Mouse (Mus musculus): ENCODE results near the gene Bbx.

Bbx gene

DNA sequence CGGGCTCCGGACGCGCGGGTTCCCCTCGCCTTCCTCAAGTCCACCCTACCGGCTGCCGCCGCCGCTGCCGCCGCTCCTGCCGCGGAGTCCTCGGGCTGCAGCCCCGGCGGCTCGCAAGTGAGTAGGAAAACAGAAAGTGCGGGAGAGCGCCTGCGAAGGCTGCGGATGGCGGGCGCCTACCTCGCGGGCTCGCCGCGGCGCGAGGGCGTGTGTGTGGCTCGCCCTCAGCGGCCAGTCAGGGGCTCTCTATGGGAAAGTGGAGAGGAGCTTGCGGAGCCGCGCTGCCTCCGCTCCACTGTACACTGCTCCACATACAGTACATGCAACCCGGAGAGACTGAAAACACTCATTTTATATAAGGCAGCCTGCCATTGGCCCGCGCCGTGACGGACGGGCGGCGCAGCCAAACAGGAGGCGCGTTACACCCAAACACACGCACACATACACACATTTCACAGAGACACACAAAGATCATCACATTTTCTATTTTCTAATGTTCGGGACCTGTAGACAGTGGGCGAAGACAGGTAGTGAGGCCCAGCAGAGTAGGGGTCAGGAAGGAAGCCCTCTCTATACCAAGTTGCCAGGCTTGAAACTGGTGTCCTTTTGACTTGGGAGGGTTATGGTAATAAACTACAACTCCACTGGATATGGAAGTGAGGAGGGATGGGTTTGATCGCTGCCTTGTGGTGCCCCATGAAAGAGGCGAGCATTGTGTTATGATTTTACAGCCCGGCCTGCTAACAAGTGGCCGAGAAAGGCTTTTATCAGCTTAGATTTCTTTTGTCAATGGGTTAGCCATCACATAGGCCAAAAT is at the start of gene Bbx:
Gene Bbx, minus strand, starts transcription at position 329 of the 817 bp plus-strand sequence.
- peak; percentile 98 to 99 for DNase-seq

DNA sequence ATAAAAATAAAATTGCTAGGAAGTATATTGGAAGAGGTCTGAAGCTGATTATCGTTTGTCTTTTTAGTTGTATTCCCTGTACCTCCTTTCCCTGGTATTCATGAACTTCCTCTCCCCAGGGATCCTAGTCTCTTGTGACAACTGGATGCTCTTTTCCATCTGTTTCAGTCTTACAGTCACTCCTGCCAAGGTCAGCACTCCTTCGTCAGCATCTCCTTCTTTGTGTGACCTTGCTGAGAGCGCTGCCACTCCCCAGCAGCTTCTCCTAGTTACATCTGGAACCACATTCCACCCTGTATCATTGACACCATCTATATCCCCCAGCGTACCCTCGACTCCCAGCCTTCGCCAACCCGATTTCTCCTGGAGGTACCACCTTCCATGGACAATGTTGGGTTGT is 49.7 kb upstream of the Bbx start:
- DNase-seq, result no peak

DNA sequence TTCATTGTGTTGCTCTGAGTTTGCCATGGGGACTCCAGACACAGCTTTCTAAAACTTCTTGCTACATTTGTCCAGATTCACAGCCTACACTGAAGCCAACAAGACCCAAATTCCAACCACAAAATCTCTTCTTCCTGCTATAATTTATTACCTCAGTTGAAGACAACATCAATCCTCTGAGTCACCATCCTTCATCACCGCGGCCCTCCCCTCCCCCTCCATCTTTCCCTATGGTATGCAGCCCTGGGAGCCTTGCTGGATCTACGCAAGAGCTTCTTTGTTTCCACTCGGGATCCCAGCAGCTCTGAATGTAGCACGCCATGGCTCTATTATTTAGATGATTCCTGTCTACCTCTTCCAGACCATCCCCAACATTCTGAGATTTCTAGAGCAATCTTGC is 49.2 kb upstream of the Bbx start:
- DNase-seq, result no peak

DNA sequence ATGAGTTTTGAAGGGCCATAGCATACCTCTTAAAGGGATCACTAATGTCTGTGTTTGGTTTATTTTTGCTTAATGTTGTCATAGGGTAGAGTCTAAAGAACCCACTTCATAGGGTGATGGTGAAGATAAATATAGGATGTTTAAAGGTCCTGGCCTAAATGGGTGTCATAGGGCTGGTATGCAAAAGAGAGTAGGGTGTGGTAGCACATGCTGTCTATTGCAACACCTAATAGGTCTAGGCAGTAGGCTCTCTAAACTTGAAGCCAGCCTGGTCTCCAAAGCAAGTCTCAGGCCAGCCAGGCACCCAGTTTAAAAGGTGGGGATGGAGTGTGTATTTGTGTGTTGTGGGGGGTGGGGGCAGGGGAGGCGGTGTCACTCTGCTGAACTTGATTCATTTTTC is 46.5 kb upstream of the Bbx start:
- no peak for DNase-seq

DNA sequence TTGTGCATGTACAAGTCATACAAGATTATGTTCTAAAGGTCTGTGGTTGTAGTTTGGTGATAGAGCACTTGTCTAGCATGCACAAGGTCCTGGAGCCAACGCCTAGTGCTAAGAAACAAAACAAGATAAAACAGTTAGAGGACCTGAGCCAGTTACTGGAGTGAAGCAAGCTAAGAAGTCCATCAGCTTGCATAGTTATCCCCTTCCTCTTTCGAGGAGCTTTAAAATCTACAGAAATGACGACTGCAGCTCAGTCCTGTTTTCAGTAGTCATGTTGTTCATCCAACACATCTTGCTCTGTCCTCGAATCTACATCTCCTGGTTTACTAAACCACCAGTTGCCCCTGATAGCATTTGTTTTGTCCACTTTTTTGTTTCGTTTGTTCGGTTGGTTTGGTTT is 45.4 kb upstream of the Bbx start:
- no peak for DNase-seq

DNA sequence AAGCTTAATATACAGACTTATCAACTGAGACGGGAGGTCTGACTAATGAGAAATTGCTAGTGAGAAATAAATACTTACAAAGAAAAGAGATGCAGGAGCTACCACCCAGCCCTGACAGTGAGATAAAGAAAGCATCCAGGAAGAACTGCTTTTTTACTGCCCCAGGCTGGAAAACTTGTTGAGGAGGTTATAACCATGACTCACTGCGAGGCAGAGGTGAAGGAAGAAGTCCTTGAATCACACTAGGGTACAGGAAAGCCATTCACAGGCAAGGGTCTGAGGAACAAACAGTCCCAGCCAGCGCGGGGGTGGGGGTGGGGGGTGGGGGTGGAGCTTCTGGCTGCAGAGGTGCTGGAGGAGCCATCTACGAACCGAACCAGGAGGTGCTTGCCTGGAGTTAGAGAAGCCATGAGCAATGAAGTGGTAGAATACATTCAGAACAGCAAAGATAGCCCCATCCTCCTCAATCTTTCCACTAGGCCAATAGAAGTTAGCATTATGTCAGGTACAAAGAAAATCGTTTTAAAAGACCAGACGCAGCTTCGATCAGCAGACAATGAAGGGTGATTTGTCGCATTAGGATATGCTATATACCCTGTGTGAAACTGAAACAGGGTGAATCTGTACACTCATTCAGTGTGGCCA is 30.2 kb upstream of the Bbx start:
- DNase-seq, result no peak

DNA sequence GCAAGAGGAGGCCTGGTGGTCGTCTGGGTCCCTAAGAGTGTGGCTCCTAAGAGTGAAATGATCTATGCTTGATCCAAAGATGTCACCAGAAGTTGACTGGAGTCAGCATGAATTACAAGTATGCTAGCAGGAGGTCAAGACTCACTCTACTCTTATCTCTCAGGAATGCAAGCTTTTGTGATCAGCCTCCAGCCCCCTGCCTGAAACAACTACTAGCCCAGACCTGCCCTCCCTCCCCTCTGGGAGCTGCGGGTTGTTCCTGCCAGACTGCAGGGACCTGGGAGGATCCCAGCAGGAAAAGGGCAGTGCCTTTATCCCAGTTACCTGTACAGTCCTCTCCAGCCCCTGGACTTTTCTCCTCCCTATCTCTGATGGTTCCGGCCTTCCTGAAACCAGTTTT is 27.0 kb upstream of the Bbx start:
- DNase-seq, result no peak

DNA sequence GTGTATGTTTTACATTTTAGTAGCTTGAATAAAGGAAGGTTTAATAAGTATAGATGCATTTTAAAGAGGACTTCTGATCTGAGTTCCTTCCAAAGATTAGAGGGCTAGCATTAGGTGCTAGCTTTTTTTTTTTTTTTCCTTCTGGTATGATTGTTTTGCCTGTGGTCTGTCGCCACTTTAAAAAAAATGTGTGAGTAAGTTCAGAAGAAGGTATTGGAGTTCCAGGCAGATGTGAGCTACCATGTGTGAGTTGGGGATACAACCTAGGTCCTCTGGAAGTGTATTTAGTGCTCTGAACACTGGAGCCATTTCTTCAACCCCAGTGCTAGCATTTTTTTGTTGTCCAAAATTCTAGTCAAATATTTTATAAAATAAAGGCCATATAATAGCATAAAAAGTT is 23.9 kb upstream of the Bbx start:
- DNase-seq, result no peak

DNA sequence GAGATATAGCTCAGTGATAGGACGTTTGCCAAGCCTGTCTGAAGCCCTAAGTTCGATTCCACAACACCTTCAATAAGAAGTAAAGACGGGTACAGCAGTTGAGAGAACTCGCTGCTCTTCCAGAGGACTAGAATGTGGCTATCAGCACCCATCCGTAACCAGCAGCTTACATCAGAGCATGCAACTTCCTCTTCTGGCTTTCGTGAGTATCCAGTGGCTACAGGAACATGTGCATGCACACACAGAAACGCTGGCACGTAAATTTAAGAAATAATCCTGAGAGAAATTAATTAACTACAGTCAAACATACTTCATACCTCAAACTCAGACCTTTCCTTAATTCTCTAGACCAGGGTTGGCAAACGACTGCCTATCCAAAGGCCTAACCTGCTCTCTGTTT is 16.9 kb upstream of the Bbx start:
- DNase-seq, result no peak

DNA sequence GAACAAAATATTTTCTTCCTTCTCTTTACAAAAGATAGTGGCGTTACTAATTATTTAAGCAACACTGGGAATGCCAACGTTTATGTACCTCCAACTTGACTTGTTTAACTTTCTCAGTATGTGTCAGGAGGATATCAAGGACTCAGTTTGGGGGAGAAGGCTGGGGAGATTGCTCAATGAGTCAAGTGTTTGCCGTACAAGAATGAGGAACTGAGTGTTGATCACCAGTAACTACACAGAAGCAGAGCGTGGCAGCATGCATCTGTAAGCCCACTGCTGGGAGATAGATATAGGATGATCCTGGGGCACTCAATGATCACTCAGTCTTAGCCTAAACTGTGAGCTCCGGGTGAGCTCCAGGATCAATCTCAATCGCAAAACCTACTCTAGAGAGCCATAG is 12.8 kb upstream of the Bbx start:
- no peak for DNase-seq

DNA sequence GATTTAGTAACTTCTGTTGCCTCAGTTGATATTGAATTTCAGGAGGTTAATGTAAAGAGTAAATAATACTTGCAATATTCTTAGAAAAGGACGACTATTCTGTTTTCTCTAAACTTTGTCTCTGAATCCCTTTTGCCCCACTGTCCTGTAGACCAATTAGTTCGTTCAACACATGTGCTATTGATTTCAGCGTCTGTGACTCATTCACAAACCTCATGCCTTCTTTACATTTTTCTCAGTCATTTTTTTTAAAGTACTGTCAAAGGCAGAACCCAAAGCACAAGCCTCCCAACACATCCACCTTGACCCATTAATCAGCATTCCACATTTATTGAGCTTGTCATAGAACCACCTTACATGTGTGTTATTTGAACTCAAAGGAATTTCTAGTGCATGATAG is 6.6 kb upstream of the Bbx start:
- DNase-seq, result no peak

DNA sequence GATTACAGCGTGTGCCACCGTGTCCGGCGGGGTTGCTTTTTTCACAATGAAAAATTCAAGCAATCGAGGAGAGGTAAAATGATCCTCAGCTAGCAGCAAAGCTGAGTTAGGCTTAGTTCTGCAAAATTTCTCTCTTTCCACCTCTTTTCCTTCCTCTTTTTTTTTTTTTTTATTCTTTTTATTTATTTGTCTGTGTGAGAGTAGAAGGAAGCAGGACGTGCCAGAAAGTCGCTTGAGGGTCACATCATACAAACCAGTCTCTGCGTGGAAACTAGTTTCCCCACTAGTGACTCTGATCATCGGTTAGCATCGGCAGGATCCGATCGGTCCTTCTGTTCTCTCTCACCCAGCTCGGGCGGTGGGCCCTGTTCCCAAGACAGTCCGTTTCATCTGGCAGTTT is 5.6 kb upstream of the Bbx start:
- no peak for DNase-seq

DNA sequence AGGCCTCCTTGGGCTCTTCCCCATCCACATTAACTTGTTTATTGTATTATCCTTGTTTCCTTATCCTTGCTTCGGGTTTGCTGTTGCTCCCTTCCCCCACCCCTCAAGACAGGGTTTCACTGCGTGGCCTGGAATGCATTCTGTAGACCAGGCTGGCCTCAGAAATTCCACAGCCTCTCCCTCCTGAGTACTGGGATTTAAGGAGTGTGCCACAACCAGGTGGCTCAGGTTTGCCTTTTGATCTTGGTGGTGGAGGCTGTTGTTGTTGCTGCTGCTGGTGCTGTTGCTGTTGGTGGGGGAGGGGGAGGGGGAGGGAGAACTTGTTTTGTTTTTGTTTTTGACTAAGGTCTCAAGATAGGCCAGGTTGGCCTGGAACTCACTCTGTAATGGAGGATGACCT is 5.1 kb upstream of the Bbx start:
- DNase-seq, result no peak

DNA sequence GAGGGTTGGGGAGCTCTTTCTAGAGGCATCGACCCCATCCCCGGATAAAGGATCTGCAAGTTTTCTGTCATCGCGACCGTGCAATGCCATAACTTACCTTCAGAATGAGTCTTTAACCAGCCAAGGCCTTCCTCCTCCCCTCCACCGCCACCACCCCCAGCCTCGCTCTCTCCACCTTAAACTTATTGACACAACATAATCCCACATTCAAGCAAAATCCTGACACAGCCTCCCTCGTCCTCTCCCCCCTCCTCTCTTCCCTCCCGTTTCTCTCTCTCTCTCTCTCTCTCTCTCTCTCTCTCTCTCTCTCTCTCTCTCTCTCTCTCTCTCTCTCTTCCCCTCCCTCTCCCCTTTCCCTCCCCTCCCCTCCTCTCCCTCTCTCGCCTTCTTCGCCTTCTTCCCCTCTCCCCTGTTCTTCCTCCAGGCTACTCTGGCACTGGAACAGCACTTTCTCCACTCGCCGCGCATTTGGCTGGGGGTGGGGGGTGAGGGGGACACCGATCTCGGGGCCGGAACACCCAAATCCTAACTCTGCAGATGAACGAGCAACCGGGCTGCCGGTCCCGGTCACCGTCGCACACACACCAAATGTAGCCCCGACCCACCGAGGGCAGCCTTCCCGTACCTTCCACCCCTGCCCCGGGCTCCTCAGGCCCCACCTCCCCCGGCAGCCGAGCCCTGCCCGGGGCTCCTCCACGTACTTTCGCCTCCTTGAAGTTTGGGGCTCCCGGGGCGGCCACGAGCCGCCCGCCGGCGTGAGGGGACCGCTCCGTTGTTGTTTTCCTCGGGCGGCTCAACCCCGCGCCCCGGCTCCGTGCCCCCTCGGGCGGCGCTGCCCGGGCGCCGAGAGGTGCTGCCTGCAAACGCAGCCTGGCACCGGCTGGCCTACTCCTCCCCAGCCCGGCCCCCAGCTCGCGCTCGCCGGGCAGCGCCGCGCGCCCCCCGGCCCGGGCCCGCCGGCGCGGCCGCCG is 894 bp downstream of the Bbx start:
- peak; percentile 22 to 49 for DNase-seq

DNA sequence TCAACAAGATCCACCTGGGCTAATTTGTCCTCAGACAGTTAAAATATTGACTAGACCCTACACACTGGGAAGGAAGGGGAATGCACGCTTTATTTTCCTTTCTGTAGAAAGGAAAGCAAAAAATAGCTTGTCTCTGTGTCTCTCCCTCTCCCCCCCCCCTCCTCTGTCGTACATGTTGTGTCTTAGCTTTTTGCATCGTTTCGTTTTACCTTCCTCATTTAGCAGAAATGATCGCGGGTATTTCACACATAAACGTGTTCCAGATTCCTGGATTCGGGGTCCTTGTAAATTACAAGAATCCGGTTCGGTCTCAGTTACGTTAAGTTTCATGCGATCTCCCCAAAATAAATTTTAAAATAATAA is 1.7 kb downstream of the Bbx start:
- DNase-seq, result no peak

DNA sequence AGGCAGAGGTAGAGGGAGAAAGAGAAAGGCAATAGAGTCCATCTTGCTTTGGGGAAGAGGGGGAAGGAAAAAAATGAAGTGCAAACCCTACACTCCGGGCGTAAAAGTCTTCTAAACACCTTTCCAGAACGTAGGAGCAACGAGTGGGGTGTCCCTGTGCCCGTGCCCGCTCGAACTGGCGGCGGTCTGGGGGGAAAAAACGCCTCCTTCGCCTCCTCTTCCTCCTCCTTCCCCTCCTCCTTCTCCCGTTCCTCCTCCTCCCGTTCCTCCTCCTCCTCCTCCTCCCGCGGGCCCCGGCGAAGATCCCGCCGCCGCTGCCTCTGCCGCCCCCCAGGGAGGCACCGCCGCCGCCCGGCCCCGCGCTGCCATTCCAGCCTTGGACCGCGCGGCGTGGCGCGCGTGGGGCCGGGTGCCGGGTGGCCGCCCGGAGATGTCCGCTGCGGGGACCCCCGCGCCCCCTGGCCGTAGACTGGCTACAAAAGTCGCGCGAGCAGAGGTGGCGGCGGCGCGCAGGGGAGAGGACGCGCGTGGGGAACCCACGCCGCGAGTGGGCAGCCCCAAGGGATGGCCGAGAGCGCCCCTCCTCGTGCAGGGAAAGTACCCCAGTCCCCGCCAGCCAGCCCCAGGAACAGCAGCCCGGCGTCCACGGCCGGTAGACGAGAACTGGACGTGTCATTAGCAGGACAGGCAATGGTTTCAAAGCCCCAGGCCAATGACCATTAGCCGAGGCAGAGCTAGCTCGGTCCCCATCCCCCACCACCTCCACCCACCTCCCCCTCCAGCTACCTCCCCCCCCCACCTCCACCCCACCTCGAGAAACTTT is 2.3 kb downstream of the Bbx start:
- peak; percentile 14 to 24 for DNase-seq

DNA sequence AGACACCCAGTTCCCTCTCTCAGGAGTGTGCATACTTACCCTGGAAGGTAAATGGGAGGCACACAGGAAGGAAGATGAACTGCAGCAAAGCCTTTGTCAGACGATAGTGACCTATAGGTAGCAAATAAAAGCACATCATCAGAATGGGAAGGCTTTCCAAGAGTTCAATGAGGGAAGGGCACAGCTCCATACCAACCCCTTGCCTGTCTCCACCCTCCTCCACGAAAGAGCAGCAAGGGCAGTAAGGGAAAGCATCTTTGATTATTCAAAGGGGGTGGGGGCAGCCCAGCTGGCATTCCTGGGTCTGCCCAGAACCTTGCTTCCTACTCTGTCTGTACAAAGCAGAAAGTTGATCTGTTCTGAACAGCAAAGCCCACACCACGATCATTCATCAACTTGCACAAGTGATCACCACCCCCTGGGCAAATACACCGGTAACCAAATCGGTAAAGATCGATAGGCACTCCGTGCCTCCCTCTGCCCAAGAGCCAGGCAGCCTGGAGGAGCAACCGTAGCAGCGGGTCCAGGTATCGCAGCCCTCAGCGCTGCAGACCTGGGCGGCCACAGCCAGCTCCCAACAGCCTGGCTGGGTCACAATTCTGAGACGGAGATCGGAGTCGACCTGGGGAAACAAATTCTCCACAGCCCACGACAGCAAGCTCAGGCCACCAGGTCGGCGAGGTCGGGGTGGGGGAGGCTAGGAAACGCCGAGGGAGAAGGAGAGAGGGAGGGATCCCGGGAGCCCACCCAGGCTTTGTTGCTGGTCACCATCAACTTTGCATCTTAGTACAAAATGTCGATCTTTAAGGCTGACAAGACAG is 3.1 kb downstream of the Bbx start:
- peak in 1 of 2 experiments; percentile 5 for DNase-seq

DNA sequence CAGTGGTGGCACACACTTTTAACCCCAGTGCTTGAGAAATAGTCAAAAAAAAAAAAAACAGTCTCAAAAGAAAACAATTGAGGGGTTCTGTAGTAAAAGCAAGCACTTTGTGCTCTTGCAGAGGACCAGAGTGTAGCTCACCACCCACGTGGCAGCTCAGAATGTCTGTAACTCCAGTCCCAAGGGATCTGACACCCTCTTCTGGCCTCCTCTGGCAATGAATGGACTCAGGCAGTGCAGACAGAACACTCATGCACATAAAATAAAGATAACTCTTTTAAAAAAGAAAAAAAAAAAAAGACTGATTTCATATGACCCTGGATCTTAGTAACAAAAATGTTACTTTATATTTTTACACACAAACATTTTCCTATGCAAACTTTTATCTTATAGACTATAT is 12.1 kb downstream of the Bbx start:
- DNase-seq, result peak in 1 of 2 experiments; percentile 18

DNA sequence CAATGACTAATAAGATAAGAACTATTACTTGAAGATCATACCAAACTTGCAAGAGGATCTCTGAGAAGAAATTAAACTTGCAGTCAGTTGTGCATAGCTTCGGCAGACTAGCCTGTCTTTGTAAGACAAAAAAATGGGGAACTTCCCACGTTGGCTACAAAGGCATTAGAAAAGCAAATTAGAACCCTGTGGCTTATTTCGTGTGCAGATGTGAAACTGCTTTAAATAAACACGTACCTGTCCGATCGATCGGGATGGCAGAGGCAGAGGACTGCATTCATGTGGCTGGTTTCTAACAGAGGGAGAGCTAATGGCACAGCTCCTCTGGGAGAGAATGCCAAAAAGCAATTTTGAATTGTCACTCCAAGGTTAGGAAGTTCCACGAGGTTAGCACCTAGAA is 16.8 kb downstream of the Bbx start:
- DNase-seq, result no peak

DNA sequence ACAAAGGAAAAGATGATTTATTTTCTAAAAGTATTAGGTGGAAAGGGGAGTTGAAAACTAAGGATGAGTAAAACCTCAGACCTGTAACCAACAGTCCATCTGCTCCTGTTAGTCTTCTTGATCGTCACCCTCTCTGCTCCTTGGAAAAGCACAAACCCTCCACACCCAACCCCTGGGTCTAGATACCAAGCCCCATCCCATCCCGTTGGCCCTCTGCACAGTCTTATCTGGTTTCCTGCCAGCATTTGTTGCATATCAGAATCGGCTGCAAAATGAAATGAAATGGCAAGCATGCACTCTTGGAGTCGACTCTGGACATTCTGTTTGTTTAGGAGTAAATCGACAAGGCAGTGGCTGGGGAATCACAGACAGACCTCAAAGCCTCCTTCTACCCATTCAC is 29.3 kb downstream of the Bbx start:
- DNase-seq, result no peak

DNA sequence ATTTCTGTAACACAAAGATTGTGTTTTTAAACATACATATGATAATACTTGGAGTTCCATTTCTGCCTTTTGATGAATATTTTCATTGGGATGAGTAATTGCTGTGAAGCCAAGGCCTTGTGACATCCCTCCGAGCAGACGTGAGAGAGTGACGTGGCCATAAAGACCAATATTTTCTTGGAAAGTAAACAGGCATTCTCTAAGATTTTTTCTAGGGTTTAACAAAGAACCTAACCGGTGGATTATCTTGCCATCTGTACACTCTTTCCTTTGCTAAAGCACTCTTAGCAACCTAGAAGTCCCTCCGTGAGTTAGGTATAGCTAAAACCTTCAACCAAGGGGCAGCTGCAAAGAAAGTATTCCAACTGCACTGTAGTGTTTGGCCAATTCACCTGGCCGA is 32.4 kb downstream of the Bbx start:
- no peak for DNase-seq

DNA sequence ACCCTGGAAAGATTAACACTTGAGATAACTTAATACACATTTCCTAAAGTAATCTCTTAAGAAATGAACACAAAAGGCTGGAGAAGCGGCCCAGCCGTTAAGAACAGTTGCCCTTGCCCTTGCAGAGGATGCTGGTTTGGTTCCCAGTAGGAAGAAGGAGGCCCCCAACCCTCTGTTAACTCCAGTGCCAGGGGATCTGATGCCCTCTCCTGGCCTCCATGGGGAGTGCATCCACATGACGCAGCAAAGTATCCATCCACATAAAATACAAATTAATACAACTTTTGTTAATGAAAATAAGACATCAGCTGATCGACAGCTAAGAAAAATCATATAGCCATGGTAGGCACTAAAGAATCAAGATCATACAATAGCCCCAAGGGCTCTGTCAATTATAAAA is 33.6 kb downstream of the Bbx start:
- no peak for DNase-seq

All from kidney, adult 8-10 months (tissue).